27 mouse cellular contexts compared by ENCODE assay signal in genomic region chr13:55124903-55125302, GRCm38 (mm10). TPM values are rescaled to one million over a fixed set of nuclear protein-coding genes. Genes with fewer than 3 reads are reported as not detected.
DNase-seq lines count a peak whose midpoint lies in the region; ATAC-seq and TF ChIP-seq lines count a peak whose summit lies in the region.
"Had no signal": no experiment of that assay in that cellular context is flagged by ENCODE, and none has a peak within 500 bp of the region (broad histone marks: within the 10 kb centered on the region; RNA-seq: fewer than 3 reads in every experiment).

No protein-coding gene starts in this region.

- no peak overlapping the region for H3K4me2 ChIP-seq in CH12.LX (ENCODE audit: insufficient read depth, low read depth, poor library complexity, severe bottlenecking)
- H3K4me2 ChIP-seq in intestine, embryonic 15.5 days (replicated peaks), result no peak overlapping the region
- H3K4me2 ChIP-seq: embryonic facial prominence, embryonic 13.5 days; forebrain, embryonic 12.5 days; heart, embryonic 13.5 days; hindbrain, embryonic 12.5 days had no signal

- no peak for TF ChIP-seq RAD21 in CH12.LX (IDR thresholded peaks at IDR 0.05; ENCODE audit: low read depth, low read length)

- no peak for TF ChIP-seq POLR2A in CH12.LX (IDR thresholded peaks at IDR 0.05; ENCODE audit: low read depth, low read length)

- H3K27ac ChIP-seq in CH12.LX (ENCODE audit: insufficient read depth, low read depth), result no peak overlapping the region
- H3K27ac ChIP-seq in intestine, embryonic 15.5 days, result no peak overlapping the region
- H3K27ac ChIP-seq: embryonic facial prominence, embryonic 13.5 days; forebrain, embryonic 12.5 days; heart, embryonic 13.5 days; hindbrain, embryonic 12.5 days had no signal

- no peak overlapping the region for H3K4me3 ChIP-seq in CH12.LX (replicated peaks in 1 of 3; ENCODE audit: low read depth in 2 of 3, low read length in 2 of 3, poor library complexity in 1 of 3)
- H3K4me3 ChIP-seq in intestine, embryonic 15.5 days (replicated peaks), result no peak overlapping the region
- H3K4me3 ChIP-seq: embryonic facial prominence, embryonic 13.5 days; forebrain, embryonic 12.5 days; heart, embryonic 13.5 days; hindbrain, embryonic 12.5 days had no signal

- in situ Hi-C loops in CH12.LX (cut with MboI; ENCODE audit: low pct_ligation_motif_present, low pct_unique_long_range_greater_than_20kb, low sequenced_read_pairs), result no loop called here

- ATAC-seq in granulocyte monocyte progenitor cell, adult 5-6 weeks (replicated peaks; ENCODE audit: poor library complexity, severe bottlenecking), result peak; percentile 98
- peak; percentile 80 for ATAC-seq in megakaryocyte progenitor cell, adult 5-6 weeks (replicated peaks; ENCODE audit: poor library complexity)
- no peak for ATAC-seq in intestine, embryonic 15.5 days
- ATAC-seq in CD4-positive, CD25-positive, alpha-beta regulatory T cell, adult 4 months, result no peak
- ATAC-seq: forebrain, postnatal 0 days; hindbrain, embryonic 16.5 days; intestine, postnatal 0 days had no signal

- no peaks in the 10 kb centered on the region for H3K79me2 ChIP-seq in CH12.LX (replicated peaks; ENCODE audit: control insufficient read depth, extremely low read depth, insufficient read depth, poor library complexity, severe bottlenecking)

- peak; percentile 54 for DNase-seq in CH12.LX (ENCODE audit: extremely low read depth)
- no peak for DNase-seq in layer of hippocampus, adult 11-12 months (ENCODE audit: low spot score)
- DNase-seq in spleen, adult 12 weeks (ENCODE audit: low spot score), result no peak
- DNase-seq: adrenal gland, adult 8-10 months; adrenal gland, postnatal 36 days; cerebellum, adult 2 months; cerebellum, postnatal 14 days; forebrain, postnatal 0 days; gastrocnemius, postnatal 14 days; heart, postnatal 36 days had no signal

- H3K27me3 ChIP-seq in CH12.LX (replicated peaks), result no peaks in the 10 kb centered on the region
- no peaks in the 10 kb centered on the region for H3K27me3 ChIP-seq in intestine, embryonic 15.5 days (replicated peaks)
- H3K27me3 ChIP-seq: embryonic facial prominence, embryonic 13.5 days; forebrain, embryonic 12.5 days; heart, embryonic 13.5 days; hindbrain, embryonic 12.5 days had no signal

- dilution Hi-C loops in CH12.LX (cut with MboI; ENCODE audit: extremely low pct_ligation_motif_present, extremely low pct_unique_long_range_greater_than_20kb, low sequenced_read_pairs), result no loop called here

- TF ChIP-seq EP300 in CH12.LX (IDR thresholded peaks at IDR 0.05; ENCODE audit: low read length), result no peak

- H3K4me1 ChIP-seq in CH12.LX (ENCODE audit: control insufficient read depth in 1 of 2, insufficient read depth in 2 of 2), result peaks cover 0 to 8% of the 10 kb centered on the region in 2 experiments; a peak in 2 of 4 replicates
- no peaks in the 10 kb centered on the region for H3K4me1 ChIP-seq in intestine, embryonic 15.5 days (replicated peaks)
- H3K4me1 ChIP-seq: embryonic facial prominence, embryonic 13.5 days; forebrain, embryonic 12.5 days; heart, embryonic 13.5 days; hindbrain, embryonic 12.5 days had no signal

- no peak overlapping the region for H3K9ac ChIP-seq in CH12.LX (ENCODE audit: insufficient read depth, low read depth)
- H3K9ac ChIP-seq in intestine, embryonic 15.5 days, result no peak overlapping the region
- H3K9ac ChIP-seq: embryonic facial prominence, embryonic 13.5 days; forebrain, embryonic 12.5 days; forebrain, postnatal 0 days; heart, embryonic 13.5 days; hindbrain, embryonic 12.5 days had no signal

- no peaks in the 10 kb centered on the region for H3K9me3 ChIP-seq in CH12.LX (replicated peaks; ENCODE audit: low read length)
- H3K9me3 ChIP-seq in intestine, embryonic 15.5 days, result no peaks in the 10 kb centered on the region
- H3K9me3 ChIP-seq: embryonic facial prominence, embryonic 13.5 days; forebrain, embryonic 12.5 days; heart, embryonic 13.5 days; hindbrain, embryonic 12.5 days had no signal

- no peak for TF ChIP-seq CTCF in CH12.LX (conservative IDR thresholded peaks at IDR 0.05 in 1 of 2, IDR thresholded peaks at IDR 0.05 in 1 of 2; ENCODE audit: low read depth in 2 of 2, low read length in 2 of 2)

- WGBS in intestine, embryonic 15.5 days, result 90% methylated on average over 6 of the region's 6 CpGs

- H3K36me3 ChIP-seq in CH12.LX (replicated peaks in 1 of 2; ENCODE audit: control insufficient read depth in 1 of 2, insufficient read depth in 1 of 2, low read length in 1 of 2), result peaks cover 34 to 80% of the 10 kb centered on the region in 2 experiments
- peaks cover 4% of the 10 kb centered on the region; the same call in 1 of the 2 replicates for H3K36me3 ChIP-seq in intestine, embryonic 15.5 days

TF ChIP-seq in CH12.LX, 34 proteins besides CTCF, POLR2A, EP300 and RAD21:
- TF ChIP-seq NRF1 (IDR thresholded peaks at IDR 0.05; ENCODE audit: low read depth, low read length) (no peak), MAFK (IDR thresholded peaks at IDR 0.05; ENCODE audit: insufficient replicate concordance, low read length) (0 out of 2 replicates have a peak, but pooled peaks have one; percentile 17)
TF ChIP-seq in CH12.LX: peak in this region for 1.

RNA-seq across cellular contexts. Expression of gene Gm17617, which starts 8.4 kb away (rescaled TPM):
- total RNA-seq in CH12.LX (2012; rRNA removed) (not detected in 2 replicates), CH12.LX (2014; rRNA removed) (not detected in 2 replicates)
- polyA plus RNA-seq in CH12.LX (2012; ENCODE audit: insufficient read length, low read depth), result not detected in 2 replicates
- total RNA-seq in granulocyte monocyte progenitor cell, adult 5-6 weeks (2014; fragmentation: Nextera tagmentation), result not detected in 2 replicates
- not detected in 2 replicates for total RNA-seq in granulocyte monocyte progenitor cell, adult 5-6 weeks (2017)
- total RNA-seq in megakaryocyte progenitor cell, adult 5-6 weeks (2015), result not detected in 2 replicates
- total RNA-seq in megakaryocyte progenitor cell, adult 5-6 weeks (2017), result not detected in 2 replicates
- polyA plus RNA-seq in intestine, embryonic 15.5 days (2015; fragmentation: Nextera tagmentation; extraction: Ambion mirVana), result not detected in 2 replicates
- not detected for polyA plus RNA-seq in CD4-positive, CD25-positive, alpha-beta regulatory T cell, adult 4 months (2017; shearing (Covaris generic))
- total RNA-seq: adrenal gland, adult 8-10 months; adrenal gland, postnatal 36 days; ES-E14; forebrain, postnatal 0 days; gastrocnemius, adult 18-20 months; gastrocnemius, postnatal 14 days; heart, adult 8-10 months; heart, postnatal 36 days had no signal
- polyA plus RNA-seq: C2C12; cerebellum, adult 2 months; cortical plate, adult 2 months; embryonic facial prominence, embryonic 13.5 days; forebrain, embryonic 12.5 days; forebrain, postnatal 0 days; gonadal fat pad, adult 2 months; heart, embryonic 13.5 days; heart, postnatal 0 days; hindbrain, embryonic 12.5 days; hindbrain, embryonic 16.5 days; intestine, postnatal 0 days had no signal

RNA-seq across cellular contexts. Expression of gene Zfp346, which starts 19.8 kb away (rescaled TPM):
- total RNA-seq in CH12.LX (2012; rRNA removed), result 12.4 and 15.4 TPM in 2 replicates
- 11.3 and 12.4 TPM in 2 replicates for total RNA-seq in CH12.LX (2014; rRNA removed)
- polyA plus RNA-seq in CH12.LX (2012; ENCODE audit: insufficient read length, low read depth), result 18.6 and 19.2 TPM in 2 replicates
- 12.3 and 36.2 TPM in 2 replicates for total RNA-seq in granulocyte monocyte progenitor cell, adult 5-6 weeks (2014; fragmentation: Nextera tagmentation)
- 5.3 and 8.4 TPM in 2 replicates for total RNA-seq in granulocyte monocyte progenitor cell, adult 5-6 weeks (2017)
- total RNA-seq in megakaryocyte progenitor cell, adult 5-6 weeks (2015), result 9.1 and 13.8 TPM in 2 replicates
- total RNA-seq in megakaryocyte progenitor cell, adult 5-6 weeks (2017), result 10.8 and 13.4 TPM in 2 replicates
- polyA plus RNA-seq in intestine, embryonic 15.5 days (2015; fragmentation: Nextera tagmentation; extraction: Ambion mirVana), result 14.3 and 14.7 TPM in 2 replicates
- polyA plus RNA-seq in CD4-positive, CD25-positive, alpha-beta regulatory T cell, adult 4 months (2017; shearing (Covaris generic)), result 10 to 100 TPM; 16.3 to 20.1 TPM

RNA-seq across cellular contexts. Expression of gene Uimc1, which starts 24.8 kb away (rescaled TPM):
- total RNA-seq in CH12.LX (2012; rRNA removed) (154 and 177 TPM in 2 replicates), CH12.LX (2014; rRNA removed) (19.9 and 20.7 TPM in 2 replicates)
- 44.5 and 50.8 TPM in 2 replicates for polyA plus RNA-seq in CH12.LX (2012; ENCODE audit: insufficient read length, low read depth)
- total RNA-seq in granulocyte monocyte progenitor cell, adult 5-6 weeks (2014; fragmentation: Nextera tagmentation), result 40.7 and 43.8 TPM in 2 replicates
- total RNA-seq in granulocyte monocyte progenitor cell, adult 5-6 weeks (2017), result 60.8 and 64.3 TPM in 2 replicates
- 38.0 and 49.0 TPM in 2 replicates for total RNA-seq in megakaryocyte progenitor cell, adult 5-6 weeks (2015)
- total RNA-seq in megakaryocyte progenitor cell, adult 5-6 weeks (2017), result 63.0 and 67.2 TPM in 2 replicates
- polyA plus RNA-seq in intestine, embryonic 15.5 days (2015; fragmentation: Nextera tagmentation; extraction: Ambion mirVana), result 19.7 and 21.8 TPM in 2 replicates
- 100 to 1,000 TPM in 1 of 2 experiments, 10 to 100 TPM in 1; 90.1 to 100 TPM for polyA plus RNA-seq in CD4-positive, CD25-positive, alpha-beta regulatory T cell, adult 4 months (2017; shearing (Covaris generic))

RNA-seq across cellular contexts. Expression of gene Fgfr4, which starts 27.5 kb away (rescaled TPM):
- not detected in 2 replicates for total RNA-seq in CH12.LX (2012; rRNA removed)
- total RNA-seq in CH12.LX (2014; rRNA removed), result not detected in 2 replicates
- polyA plus RNA-seq in CH12.LX (2012; ENCODE audit: insufficient read length, low read depth), result not detected in 2 replicates
- total RNA-seq in granulocyte monocyte progenitor cell, adult 5-6 weeks (2014; fragmentation: Nextera tagmentation), result not detected in 2 replicates
- total RNA-seq in granulocyte monocyte progenitor cell, adult 5-6 weeks (2017), result not detected in 2 replicates
- not detected in 2 replicates for total RNA-seq in megakaryocyte progenitor cell, adult 5-6 weeks (2015)
- total RNA-seq in megakaryocyte progenitor cell, adult 5-6 weeks (2017), result not detected in 2 replicates
- 14.2 and 14.5 TPM in 2 replicates for polyA plus RNA-seq in intestine, embryonic 15.5 days (2015; fragmentation: Nextera tagmentation; extraction: Ambion mirVana)
- polyA plus RNA-seq in CD4-positive, CD25-positive, alpha-beta regulatory T cell, adult 4 months (2017; shearing (Covaris generic)), result not detected

Comparison
In these comparisons a context has a peak if more than half of its experiments do, and no peak if none do; other contexts are left out.
1. ATAC-seq: peak in granulocyte monocyte progenitor cell, adult 5-6 weeks (single experiment) and megakaryocyte progenitor cell, adult 5-6 weeks (single experiment); none in intestine, embryonic 15.5 days (single experiment) and CD4-positive, CD25-positive, alpha-beta regulatory T cell, adult 4 months (single experiment).